Mouse (Mus musculus): ENCODE measurements around the gene Sstr3.

DNA sequence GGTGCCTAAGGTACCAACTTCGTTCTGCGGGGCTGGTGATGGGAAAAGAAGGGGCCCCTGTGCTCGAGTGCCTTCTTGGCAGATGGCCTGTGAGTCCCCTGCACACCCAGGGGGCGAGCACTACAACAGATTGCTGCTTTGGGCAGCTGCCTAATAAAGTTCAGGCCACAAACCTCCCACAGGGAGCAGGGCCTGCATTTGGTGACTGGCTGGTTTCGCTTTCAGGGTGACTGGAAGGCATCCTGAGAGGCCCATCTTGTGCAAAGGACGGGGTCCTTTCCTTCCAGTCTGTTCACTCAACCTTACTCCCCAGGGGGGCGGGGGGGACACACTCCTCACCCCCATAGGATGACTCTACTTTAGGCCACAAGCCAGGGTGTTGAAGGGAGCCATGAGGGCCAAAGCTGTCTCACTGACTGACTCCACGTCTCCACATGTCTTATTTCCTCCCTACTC, 34.3 kb downstream of the Sstr3 start:
- TF ChIP-seq CTCF (IDR thresholded peaks at IDR 0.05; ENCODE audit: control insufficient read depth, insufficient read depth, insufficient replicate concordance, low read depth, low read length) (no peak), POLR2A (IDR thresholded peaks at IDR 0.05; ENCODE audit: control insufficient read depth, low read depth, low read length) (no peak)
